Mouse (Mus musculus) right cerebral cortex, postnatal 25 days (tissue): ENCODE data around the gene Armc6.

Experiments used
- DNase-seq: peaks from one replicate; pipeline ENCODE4 v3.0.0; 2022

Armc6 gene

GRCm38 (mm10) chr8:70234080-70234780, at the start of gene Armc6, which contains the start of gene Sugp2:
Gene Armc6 (minus strand): TSS chr8:70234466.
Gene Sugp2 (plus strand): TSS chr8:70234226.
- peak; percentile 96 for DNase-seq

- DNase-seq = peak; percentile 20
These were observed 49.1 kb upstream of the Armc6 start for GRCm38 (mm10) chr8:70283136-70284077.

GRCm38 (mm10) chr8:70282603-70283135, 48.4 kb upstream of the Armc6 start, which contains the start of gene Homer3:
Gene Homer3 (plus strand): TSS chr8:70282827.
- DNase-seq = peak; percentile 79

GRCm38 (mm10) chr8:70281001-70281400, 46.7 kb upstream of the Armc6 start:
- DNase-seq = no peak

GRCm38 (mm10) chr8:70279266-70279665, 45.0 kb upstream of the Armc6 start:
- no peak for DNase-seq

GRCm38 (mm10) chr8:70278175-70278574, 43.9 kb upstream of the Armc6 start:
- DNase-seq = peak; percentile 25

- DNase-seq = no peak
These were observed 42.2 kb upstream of the Armc6 start for GRCm38 (mm10) chr8:70276476-70276875.

- DNase-seq = no peak
These were observed 40.1 kb upstream of the Armc6 start for GRCm38 (mm10) chr8:70274350-70274749.

GRCm38 (mm10) chr8:70272949-70273348, 38.7 kb upstream of the Armc6 start:
- DNase-seq = no peak

- DNase-seq = peak; percentile 24
These were observed 34.7 kb upstream of the Armc6 start for GRCm38 (mm10) chr8:70268799-70269565.

GRCm38 (mm10) chr8:70268311-70268710, 34.0 kb upstream of the Armc6 start:
- no peak for DNase-seq

GRCm38 (mm10) chr8:70267674-70268073, 33.4 kb upstream of the Armc6 start:
- no peak for DNase-seq

- no peak for DNase-seq
These were observed 24.8 kb upstream of the Armc6 start for GRCm38 (mm10) chr8:70259043-70259442.

- no peak for DNase-seq
These were observed 24.3 kb upstream of the Armc6 start for GRCm38 (mm10) chr8:70258600-70258999.

- DNase-seq = no peak
These were observed 23.2 kb upstream of the Armc6 start for GRCm38 (mm10) chr8:70257456-70257855.

GRCm38 (mm10) chr8:70254628-70255027, 20.4 kb upstream of the Armc6 start:
- no peak for DNase-seq

GRCm38 (mm10) chr8:70247841-70248240, 13.6 kb upstream of the Armc6 start:
- DNase-seq = no peak

GRCm38 (mm10) chr8:70246622-70247021, 12.4 kb upstream of the Armc6 start:
- no peak for DNase-seq

- no peak for DNase-seq
These were observed 6.4 kb upstream of the Armc6 start for GRCm38 (mm10) chr8:70240642-70241041.

GRCm38 (mm10) chr8:70237842-70238241, 3.6 kb upstream of the Armc6 start:
- DNase-seq = no peak

- no peak for DNase-seq
These were observed 489 bp upstream of the Armc6 start for GRCm38 (mm10) chr8:70234781-70235128.

- no peak for DNase-seq
These were observed 660 bp downstream of the Armc6 start for GRCm38 (mm10) chr8:70233606-70234005.

- DNase-seq = no peak
These were observed 3.4 kb downstream of the Armc6 start for GRCm38 (mm10) chr8:70230837-70231236.
